Mouse (Mus musculus): ENCODE data around the gene Tenm2. TPM values are rescaled to one million over a fixed set of nuclear protein-coding genes. Genes with fewer than 3 reads are reported as not detected.

Gene Tenm2
- polyA plus RNA-seq, 1 experiment from 2014 or later = 5.1 TPM

DNA sequence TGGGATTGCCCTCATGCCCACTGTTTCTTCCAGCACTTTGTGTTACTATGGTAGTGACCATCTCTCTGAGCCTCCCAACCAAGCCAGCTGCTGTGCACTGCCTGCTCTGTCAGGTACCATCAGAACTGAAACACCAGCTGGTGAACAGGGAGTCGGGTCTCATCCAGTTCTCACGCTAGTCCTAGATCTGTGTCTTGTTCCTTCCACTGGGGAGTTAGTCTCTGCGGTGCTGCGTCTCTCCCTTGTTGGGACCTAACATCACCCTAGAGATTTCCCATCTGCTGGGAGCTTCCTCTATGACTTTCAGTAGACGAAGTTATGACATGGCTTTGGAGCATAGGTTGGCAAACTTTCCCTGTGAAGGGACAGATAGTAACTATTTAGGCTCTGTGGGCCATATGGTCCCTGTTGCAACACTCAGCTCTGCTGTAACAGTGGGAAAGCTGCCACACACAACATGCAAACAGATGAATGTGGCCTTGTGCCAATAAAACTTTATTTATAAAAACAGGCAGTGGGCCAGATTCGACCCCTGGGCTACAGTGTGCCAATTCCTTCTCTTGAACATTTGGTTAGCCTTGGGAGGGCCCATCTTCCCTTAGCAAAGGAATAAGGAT, 1066.7 kb downstream of the Tenm2 start:
- H3K27me3 ChIP-seq = no peaks in the 10 kb centered on the region
- H3K4me2 ChIP-seq = no peak overlapping the region
- no peaks in the 10 kb centered on the region for H3K4me1 ChIP-seq
- H3K9ac ChIP-seq = no peak overlapping the region
- no peak overlapping the region for H3K4me3 ChIP-seq
- ATAC-seq (ENCODE audit: insufficient number of reproducible peaks, insufficient read depth, low FRiP score, low TSS enrichment, low read depth) = peak; percentile 35; the same call in 1 of the 2 replicates
- H3K36me3 ChIP-seq = no peaks in the 10 kb centered on the region
- no peak overlapping the region for H3K27ac ChIP-seq
- 88% methylated on average over 6 of the region's 6 CpGs for WGBS
- no peaks in the 10 kb centered on the region for H3K9me3 ChIP-seq

DNA sequence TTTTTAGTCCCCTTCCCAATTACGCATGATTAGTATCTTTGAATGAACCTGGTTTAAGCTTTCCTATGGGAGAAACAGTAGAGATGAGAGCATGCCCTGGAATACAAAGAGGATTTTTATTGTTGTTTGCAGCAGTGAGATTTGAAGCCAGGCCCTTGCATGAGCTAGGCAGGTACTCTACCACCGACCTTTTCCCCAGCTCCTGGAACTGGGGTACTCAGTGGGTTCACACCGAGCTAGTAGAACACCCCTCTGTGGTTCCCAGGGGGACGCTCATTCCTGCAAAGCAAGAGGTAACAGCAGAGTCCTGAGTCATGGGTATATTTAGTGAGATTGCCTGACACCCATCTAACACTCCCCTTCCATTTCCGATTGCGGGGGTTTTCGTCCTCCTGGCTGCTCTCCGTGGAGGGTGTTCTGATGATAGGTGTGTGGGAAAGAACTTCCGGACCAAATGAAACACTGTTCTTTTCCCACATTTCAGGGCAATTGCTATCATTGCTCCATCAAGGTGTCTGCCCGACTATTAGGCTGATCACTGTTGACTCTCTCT, 1067.9 kb downstream of the Tenm2 start:
- no peak overlapping the region for H3K4me2 ChIP-seq
- no peaks in the 10 kb centered on the region for H3K27me3 ChIP-seq
- H3K4me3 ChIP-seq = no peak overlapping the region
- no peak overlapping the region for H3K27ac ChIP-seq
- no peaks in the 10 kb centered on the region for H3K4me1 ChIP-seq
- no peaks in the 10 kb centered on the region for H3K36me3 ChIP-seq
- ATAC-seq (ENCODE audit: insufficient number of reproducible peaks, insufficient read depth, low FRiP score, low TSS enrichment, low read depth) = no peak
- H3K9ac ChIP-seq = no peak overlapping the region
- H3K9me3 ChIP-seq = no peaks in the 10 kb centered on the region
- 88% methylated on average over 10 of the region's 10 CpGs for WGBS

DNA sequence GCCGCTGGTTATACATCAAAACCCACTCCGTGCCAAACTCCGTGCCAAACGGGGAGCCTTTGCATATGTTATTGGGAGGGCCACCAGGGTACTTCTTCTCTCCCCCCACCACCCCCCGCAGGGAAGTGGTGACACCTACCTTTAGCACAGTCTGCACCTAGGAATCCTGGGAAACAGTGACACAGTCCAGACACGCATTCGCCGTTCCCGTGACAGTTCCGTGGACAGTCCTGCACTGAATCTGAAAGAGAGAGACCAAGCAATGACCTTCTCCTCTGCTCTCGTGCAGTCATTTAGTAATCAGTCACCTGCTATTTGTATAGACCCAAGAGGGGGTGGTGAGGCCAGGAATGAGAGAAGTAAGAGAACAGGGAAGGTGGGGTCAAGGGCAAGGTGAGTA, 1072.2 kb downstream of the Tenm2 start:
- H3K9me3 ChIP-seq = no peaks in the 10 kb centered on the region
- ATAC-seq (ENCODE audit: insufficient number of reproducible peaks, insufficient read depth, low FRiP score, low TSS enrichment, low read depth) = no peak
- 89% methylated on average over 11 of the region's 11 CpGs for WGBS
- H3K4me1 ChIP-seq = no peaks in the 10 kb centered on the region
- H3K27me3 ChIP-seq = no peaks in the 10 kb centered on the region
- no peak overlapping the region for H3K4me3 ChIP-seq
- no peak overlapping the region for H3K4me2 ChIP-seq
- no peaks in the 10 kb centered on the region for H3K36me3 ChIP-seq
- H3K27ac ChIP-seq = no peak overlapping the region
- no peak overlapping the region for H3K9ac ChIP-seq

DNA sequence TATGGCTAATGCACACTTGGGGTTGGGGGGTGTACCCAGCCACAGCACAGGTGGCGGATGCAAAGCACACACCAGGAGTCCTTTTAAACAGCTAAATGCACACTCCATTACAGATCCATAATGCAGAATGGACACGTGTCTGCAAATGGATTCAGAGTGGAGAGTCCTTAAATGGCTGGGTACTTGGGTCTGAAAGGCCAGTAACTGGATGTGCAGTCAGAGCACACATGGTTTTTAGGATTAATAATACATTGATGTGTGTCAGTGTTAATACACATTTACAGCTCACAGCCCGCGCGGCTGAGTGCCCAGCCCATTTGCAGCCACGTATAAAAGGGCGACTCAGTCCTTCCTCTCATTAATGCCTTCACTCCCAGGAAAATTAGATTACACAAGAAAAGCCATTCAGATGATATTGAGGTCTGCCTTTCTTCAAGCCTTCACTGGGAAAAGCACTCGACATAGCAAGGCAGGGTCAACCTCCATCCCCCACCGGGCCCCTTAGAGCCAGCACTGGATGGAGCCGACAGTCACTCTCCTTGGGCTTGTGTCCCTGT, 1073.9 kb downstream of the Tenm2 start:
- Histone ChIP-seq H3K9me3 (no peaks in the 10 kb centered on the region), H3K27me3 (no peaks in the 10 kb centered on the region), H3K4me3 (no peak overlapping the region), H3K9ac (no peak overlapping the region), H3K36me3 (no peaks in the 10 kb centered on the region), H3K27ac (no peak overlapping the region), H3K4me2 (no peak overlapping the region), H3K4me1 (no peaks in the 10 kb centered on the region)
- 82% methylated on average over 10 of the region's 10 CpGs for WGBS
- ATAC-seq (ENCODE audit: insufficient number of reproducible peaks, insufficient read depth, low FRiP score, low TSS enrichment, low read depth) = no peak

DNA sequence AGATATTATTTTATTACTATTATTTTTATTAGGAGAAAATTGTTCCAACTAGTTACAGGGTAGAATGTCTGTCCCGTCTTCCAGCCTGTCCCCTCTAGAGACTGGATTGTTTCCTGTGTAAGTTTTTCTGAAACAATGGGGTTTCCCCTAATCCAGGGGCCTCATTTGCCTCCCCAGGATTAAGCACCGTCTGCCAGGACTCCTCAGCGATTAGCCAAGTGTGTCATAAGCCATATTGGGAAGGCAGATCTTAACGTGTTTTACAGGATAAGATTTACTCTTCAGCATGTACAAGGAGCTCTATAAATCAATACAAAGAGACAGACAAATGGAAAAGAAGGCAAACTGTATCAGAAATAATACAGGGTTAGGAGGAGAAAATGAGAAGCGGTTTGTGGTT, 1082.3 kb downstream of the Tenm2 start:
- no peaks in the 10 kb centered on the region for H3K27me3 ChIP-seq
- H3K9ac ChIP-seq = no peak overlapping the region
- H3K4me2 ChIP-seq = no peak overlapping the region
- no peaks in the 10 kb centered on the region for H3K9me3 ChIP-seq
- WGBS = 42% methylated on average over 5 of the region's 5 CpGs
- H3K27ac ChIP-seq = no peak overlapping the region
- no peak for ATAC-seq (ENCODE audit: insufficient number of reproducible peaks, insufficient read depth, low FRiP score, low TSS enrichment, low read depth)
- H3K36me3 ChIP-seq = no peaks in the 10 kb centered on the region
- H3K4me3 ChIP-seq = no peak overlapping the region
- peaks cover 8% of the 10 kb centered on the region; the same call in 1 of the 2 replicates for H3K4me1 ChIP-seq

DNA sequence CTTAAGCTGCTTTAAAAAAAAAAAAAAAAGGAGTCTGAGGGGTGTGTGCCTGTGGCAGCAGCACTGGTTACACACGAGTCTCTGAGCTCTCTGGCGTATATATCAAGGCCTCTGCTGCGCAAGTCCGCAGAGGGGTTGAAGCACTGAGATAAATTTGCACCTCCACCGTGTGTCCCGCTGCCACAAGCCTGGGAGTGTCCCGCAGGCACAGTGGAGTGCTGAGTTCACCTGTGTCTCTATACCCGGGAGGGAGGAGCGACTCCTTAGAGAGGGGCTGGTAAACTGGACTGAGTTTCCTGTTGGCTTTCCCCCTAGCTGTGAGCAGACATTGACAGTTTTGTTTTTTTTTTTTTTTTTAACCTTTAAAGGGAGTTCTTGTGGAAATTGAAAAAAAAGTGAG, 1082.8 kb downstream of the Tenm2 start:
- Histone ChIP-seq H3K36me3 (no peaks in the 10 kb centered on the region), H3K4me3 (no peak overlapping the region), H3K4me2 (peak overlapping the region; percentile 40), H3K9me3 (no peaks in the 10 kb centered on the region), H3K27me3 (no peaks in the 10 kb centered on the region), H3K4me1 (peaks cover 8% of the 10 kb centered on the region; the same call in 1 of the 2 replicates), H3K9ac (no peak overlapping the region), H3K27ac (no peak overlapping the region)
- no peak for ATAC-seq (ENCODE audit: insufficient number of reproducible peaks, insufficient read depth, low FRiP score, low TSS enrichment, low read depth)
- 13% methylated on average over 9 of the region's 9 CpGs for WGBS

- Histone ChIP-seq H3K9ac (no peak overlapping the region), H3K36me3 (no peaks in the 10 kb centered on the region), H3K9me3 (no peaks in the 10 kb centered on the region), H3K27ac (no peak overlapping the region), H3K4me1 (peaks cover 8% of the 10 kb centered on the region; the same call in 1 of the 2 replicates), H3K27me3 (no peaks in the 10 kb centered on the region), H3K4me3 (no peak overlapping the region), H3K4me2 (peak overlapping the region; percentile 40)
- no peak for ATAC-seq (ENCODE audit: insufficient number of reproducible peaks, insufficient read depth, low FRiP score, low TSS enrichment, low read depth)
- WGBS = 12% methylated on average over 6 of the region's 6 CpGs
Measured at GRCm38 (mm10) chr11:36152226-36152625, 1083.5 kb downstream of the Tenm2 start.

DNA sequence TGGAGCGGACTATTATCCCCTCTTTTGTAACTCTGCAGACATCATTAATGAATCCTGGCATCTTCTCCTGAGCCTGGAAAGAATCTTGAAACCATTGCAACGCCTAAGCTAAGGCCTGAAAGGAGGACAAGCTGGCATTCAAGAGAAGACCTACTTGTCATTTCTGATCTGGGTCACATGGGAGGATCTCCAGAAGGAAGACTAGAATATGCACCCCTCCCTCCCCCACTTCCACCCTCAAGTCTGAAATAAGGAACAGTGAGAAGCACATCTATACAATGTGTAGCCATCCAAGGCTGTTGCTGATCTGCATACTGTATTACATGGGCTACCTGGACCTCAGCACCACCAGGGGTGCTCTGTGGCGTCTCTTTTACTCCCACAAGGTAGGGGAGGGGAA, 1086.7 kb downstream of the Tenm2 start:
- 76% methylated on average over 3 of the region's 3 CpGs for WGBS
- Histone ChIP-seq H3K4me2 (no peak overlapping the region), H3K27ac (no peak overlapping the region), H3K4me3 (no peak overlapping the region), H3K4me1 (peaks cover 8% of the 10 kb centered on the region; the same call in 1 of the 2 replicates), H3K36me3 (no peaks in the 10 kb centered on the region), H3K27me3 (no peaks in the 10 kb centered on the region), H3K9ac (no peak overlapping the region), H3K9me3 (no peaks in the 10 kb centered on the region)
- no peak for ATAC-seq (ENCODE audit: insufficient number of reproducible peaks, insufficient read depth, low FRiP score, low TSS enrichment, low read depth)

GRCm38 (mm10) chr11:36145057-36145456, 1090.7 kb downstream of the Tenm2 start:
- ATAC-seq (ENCODE audit: insufficient number of reproducible peaks, insufficient read depth, low FRiP score, low TSS enrichment, low read depth) = no peak
- H3K4me3 ChIP-seq = no peak overlapping the region
- no peaks in the 10 kb centered on the region for H3K27me3 ChIP-seq
- no peak overlapping the region for H3K4me2 ChIP-seq
- no peak overlapping the region for H3K9ac ChIP-seq
- no peaks in the 10 kb centered on the region for H3K9me3 ChIP-seq
- H3K27ac ChIP-seq = no peak overlapping the region
- H3K36me3 ChIP-seq = no peaks in the 10 kb centered on the region
- no peaks in the 10 kb centered on the region for H3K4me1 ChIP-seq
- WGBS = 80% methylated on average over 12 of the region's 12 CpGs

- Histone ChIP-seq H3K4me2 (no peak overlapping the region), H3K9me3 (no peaks in the 10 kb centered on the region), H3K4me1 (no peaks in the 10 kb centered on the region), H3K27me3 (no peaks in the 10 kb centered on the region), H3K4me3 (no peak overlapping the region), H3K36me3 (no peaks in the 10 kb centered on the region), H3K27ac (no peak overlapping the region), H3K9ac (no peak overlapping the region)
- WGBS = 82% methylated on average over 10 of the region's 10 CpGs
- no peak for ATAC-seq (ENCODE audit: insufficient number of reproducible peaks, insufficient read depth, low FRiP score, low TSS enrichment, low read depth)
Measured at GRCm38 (mm10) chr11:36140411-36140810, 1095.4 kb downstream of the Tenm2 start.

DNA sequence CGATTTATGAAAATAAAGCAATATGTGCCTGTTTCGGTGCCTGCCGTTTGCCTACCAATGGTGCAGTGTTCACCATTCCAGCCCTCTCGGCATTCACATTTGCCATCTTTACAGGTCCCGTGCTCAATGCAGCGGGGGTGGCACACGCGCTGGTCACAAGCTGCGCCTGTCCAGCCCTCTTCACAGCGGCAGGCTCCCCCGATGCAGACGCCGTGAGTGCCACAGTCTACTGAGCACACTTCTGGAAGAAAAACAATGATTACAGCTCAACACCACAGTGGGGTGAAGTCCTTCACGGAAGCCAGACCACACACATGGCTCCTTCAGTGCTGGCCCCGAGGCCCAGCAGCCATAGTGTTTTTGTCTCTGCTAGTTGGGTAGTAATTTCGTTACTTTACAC, 1096.2 kb downstream of the Tenm2 start:
- H3K36me3 ChIP-seq = no peaks in the 10 kb centered on the region
- H3K4me3 ChIP-seq = no peak overlapping the region
- no peaks in the 10 kb centered on the region for H3K27me3 ChIP-seq
- H3K27ac ChIP-seq = no peak overlapping the region
- H3K4me2 ChIP-seq = no peak overlapping the region
- 66% methylated on average over 16 of the region's 16 CpGs for WGBS
- H3K4me1 ChIP-seq = no peaks in the 10 kb centered on the region
- H3K9ac ChIP-seq = no peak overlapping the region
- H3K9me3 ChIP-seq = no peaks in the 10 kb centered on the region
- ATAC-seq (ENCODE audit: insufficient number of reproducible peaks, insufficient read depth, low FRiP score, low TSS enrichment, low read depth) = no peak

GRCm38 (mm10) chr11:36137840-36138239, 1097.9 kb downstream of the Tenm2 start:
- WGBS = 76% methylated on average over 4 of the region's 4 CpGs
- Histone ChIP-seq H3K27me3 (no peaks in the 10 kb centered on the region), H3K36me3 (no peaks in the 10 kb centered on the region), H3K4me1 (no peaks in the 10 kb centered on the region), H3K9ac (no peak overlapping the region), H3K9me3 (no peaks in the 10 kb centered on the region), H3K27ac (no peak overlapping the region), H3K4me3 (no peak overlapping the region), H3K4me2 (no peak overlapping the region)
- no peak for ATAC-seq (ENCODE audit: insufficient number of reproducible peaks, insufficient read depth, low FRiP score, low TSS enrichment, low read depth)
